27 mouse cellular contexts compared by ENCODE assay signal in genomic region chr2:52868181-52868580, GRCm38 (mm10). TPM values are rescaled to one million over a fixed set of nuclear protein-coding genes. Genes with fewer than 3 reads are reported as not detected.
DNase-seq lines count a peak whose midpoint lies in the region; ATAC-seq and TF ChIP-seq lines count a peak whose summit lies in the region.
"Had no signal": no experiment of that assay in that cellular context is flagged by ENCODE, and none has a peak within 500 bp of the region (broad histone marks: within the 10 kb centered on the region; RNA-seq: fewer than 3 reads in every experiment).

No protein-coding gene starts in this region.

- H3K27me3 ChIP-seq in heart, embryonic 13.5 days (replicated peaks), result no peaks in the 10 kb centered on the region
- no peaks in the 10 kb centered on the region for H3K27me3 ChIP-seq in lung, embryonic 14.5 days (ENCODE audit: insufficient read depth, low read length)
- H3K27me3 ChIP-seq in lung, postnatal 0 days (replicated peaks; ENCODE audit: insufficient read depth, low read length), result 0 out of 2 replicates have a peak, but pooled peaks cover 4% of the 10 kb centered on the region
- no peaks in the 10 kb centered on the region for H3K27me3 ChIP-seq in stomach, postnatal 0 days (ENCODE audit: control insufficient read depth, insufficient read depth, low read length)
- H3K27me3 ChIP-seq: embryonic facial prominence, embryonic 12.5 days; embryonic facial prominence, embryonic 15.5 days; heart, embryonic 15.5 days; hindbrain, embryonic 13.5 days had no signal

- no peaks in the 10 kb centered on the region for H3K36me3 ChIP-seq in heart, embryonic 13.5 days
- H3K36me3 ChIP-seq in lung, embryonic 14.5 days (ENCODE audit: insufficient read depth), result no peaks in the 10 kb centered on the region
- no peaks in the 10 kb centered on the region for H3K36me3 ChIP-seq in lung, postnatal 0 days (ENCODE audit: insufficient read depth, low read length)
- no peaks in the 10 kb centered on the region for H3K36me3 ChIP-seq in stomach, postnatal 0 days (ENCODE audit: control insufficient read depth, insufficient read depth, low read length)
- H3K36me3 ChIP-seq: heart, embryonic 15.5 days had no signal

- H3K27ac ChIP-seq in heart, embryonic 13.5 days (replicated peaks), result no peak overlapping the region
- H3K27ac ChIP-seq in lung, embryonic 14.5 days (ENCODE audit: low read depth), result no peak overlapping the region
- H3K27ac ChIP-seq in lung, postnatal 0 days (ENCODE audit: low read length), result peak overlapping the region; percentile 20; the same call in 1 of the 2 replicates
- 0 out of 2 replicates have a peak overlapping the region, but pooled peaks have one; percentile 63 for H3K27ac ChIP-seq in stomach, postnatal 0 days (replicated peaks)
- H3K27ac ChIP-seq: embryonic facial prominence, embryonic 12.5 days; embryonic facial prominence, embryonic 15.5 days; gastrocnemius, adult 2 months; heart, embryonic 15.5 days; hindbrain, embryonic 10.5 days; hindbrain, embryonic 13.5 days had no signal

- no peak for ATAC-seq in heart, embryonic 13.5 days (ENCODE audit: extremely low read depth, insufficient number of reproducible peaks, low FRiP score, low TSS enrichment)
- ATAC-seq in lung, embryonic 14.5 days (ENCODE audit: insufficient read depth), result peak; percentile 73; the same call in 1 of the 2 replicates
- ATAC-seq in lung, postnatal 0 days, result peak; percentile 88
- ATAC-seq in stomach, postnatal 0 days (ENCODE audit: low FRiP score, low TSS enrichment), result peak; percentile 85
- ATAC-seq: activated CD4-positive, CD25-positive, alpha-beta regulatory T cell, adult 4 months; forebrain, embryonic 14.5 days; forebrain, postnatal 0 days; hindbrain, embryonic 16.5 days had no signal

- H3K4me3 ChIP-seq in heart, embryonic 13.5 days, result no peak overlapping the region
- no peak overlapping the region for H3K4me3 ChIP-seq in lung, embryonic 14.5 days (ENCODE audit: low read depth, low read length)
- H3K4me3 ChIP-seq in lung, postnatal 0 days (ENCODE audit: low read depth, low read length), result 0 out of 2 replicates have a peak overlapping the region, but pooled peaks have one; percentile 8
- H3K4me3 ChIP-seq in lung, adult 2 months (replicated peaks; ENCODE audit: extremely low read depth, low read depth, low read length), result no peak overlapping the region
- no peak overlapping the region for H3K4me3 ChIP-seq in stomach, postnatal 0 days (ENCODE audit: low read depth, low read length)
- H3K4me3 ChIP-seq: embryonic facial prominence, embryonic 12.5 days; embryonic facial prominence, embryonic 15.5 days; gastrocnemius, adult 2 months; heart, embryonic 15.5 days; hindbrain, embryonic 10.5 days; hindbrain, embryonic 13.5 days had no signal

- TF ChIP-seq EP300 in lung, postnatal 0 days (IDR thresholded peaks at IDR 0.05), result no peak; the same call in 1 of the 2 replicates
- TF ChIP-seq EP300 in stomach, postnatal 0 days (optimal IDR thresholded peaks at IDR 0.05), result no peak

- 0 out of 2 replicates have a peak overlapping the region, but pooled peaks have one; percentile 20 for H3K4me2 ChIP-seq in heart, embryonic 13.5 days
- H3K4me2 ChIP-seq in lung, embryonic 14.5 days, result peak overlapping the region; percentile 8; the same call in 1 of the 2 replicates
- peak overlapping the region; percentile 46 for H3K4me2 ChIP-seq in lung, postnatal 0 days (replicated peaks; ENCODE audit: low read depth, low read length)
- H3K4me2 ChIP-seq in stomach, postnatal 0 days (replicated peaks; ENCODE audit: low read depth), result peak overlapping the region; percentile 25; the same call in 1 of the 2 replicates
- H3K4me2 ChIP-seq: embryonic facial prominence, embryonic 12.5 days; embryonic facial prominence, embryonic 15.5 days; heart, embryonic 15.5 days; hindbrain, embryonic 13.5 days had no signal

- H3K4me1 ChIP-seq in heart, embryonic 13.5 days, result peaks cover 9% of the 10 kb centered on the region
- 0 out of 2 replicates have a peak, but pooled peaks cover 5% of the 10 kb centered on the region for H3K4me1 ChIP-seq in lung, embryonic 14.5 days (ENCODE audit: insufficient read depth)
- 0 out of 2 replicates have a peak, but pooled peaks cover 2% of the 10 kb centered on the region for H3K4me1 ChIP-seq in lung, postnatal 0 days (ENCODE audit: insufficient read depth, low read depth, low read length)
- peaks cover 9% of the 10 kb centered on the region for H3K4me1 ChIP-seq in lung, adult 2 months (ENCODE audit: control insufficient read depth, insufficient read depth, low read length)
- H3K4me1 ChIP-seq in stomach, postnatal 0 days (replicated peaks; ENCODE audit: control insufficient read depth, insufficient read depth), result peaks cover 2% of the 10 kb centered on the region; the same call in 1 of the 2 replicates
- H3K4me1 ChIP-seq: heart, embryonic 15.5 days had no signal

- DNase-seq in heart, adult 18-20 months, result no peak
- DNase-seq in lung, embryonic 14.5 days, result peak; percentile 47
- no peak for DNase-seq in lung, postnatal 36 days
- DNase-seq in lung, postnatal 0 days (ENCODE audit: low spot score), result peak; percentile 79
- DNase-seq in lung, adult 2 months, result no peak
- peak; percentile 57 for DNase-seq in stomach, postnatal 0 days (ENCODE audit: low spot score)
- no peak for DNase-seq in kidney, adult 18-20 months
- DNase-seq: adrenal gland, adult 8-10 months; adrenal gland, postnatal 25 days; cerebellum, adult 18-20 months; cerebellum, adult 9-10 months; cerebellum, postnatal 25 days; forebrain, postnatal 0 days; gastrocnemius, adult 2 months; gastrocnemius, postnatal 14 days; heart, adult 11 months; heart, postnatal 10 days; heart, postnatal 36 days had no signal

- H3K9me3 ChIP-seq in heart, embryonic 13.5 days, result no peaks in the 10 kb centered on the region
- no peaks in the 10 kb centered on the region for H3K9me3 ChIP-seq in lung, embryonic 14.5 days (ENCODE audit: low read depth, low read length)
- no peaks in the 10 kb centered on the region for H3K9me3 ChIP-seq in lung, postnatal 0 days (ENCODE audit: low read length)
- no peaks in the 10 kb centered on the region for H3K9me3 ChIP-seq in stomach, postnatal 0 days (ENCODE audit: control insufficient read depth, low read length)
- H3K9me3 ChIP-seq: heart, embryonic 15.5 days; hindbrain, embryonic 10.5 days; hindbrain, embryonic 13.5 days had no signal

- 46% methylated on average over 5 of the region's 5 CpGs for WGBS in heart, embryonic 13.5 days
- WGBS in lung, embryonic 14.5 days, result 36% methylated on average over 5 of the region's 5 CpGs
- WGBS in lung, postnatal 0 days, result 44% methylated on average over 5 of the region's 5 CpGs
- WGBS in lung, adult 2 months, result 57% methylated on average over 5 of the region's 5 CpGs
- 42% methylated on average over 5 of the region's 5 CpGs for WGBS in stomach, postnatal 0 days

- TF ChIP-seq POLR2A in lung, adult 2 months (IDR thresholded peaks at IDR 0.05; ENCODE audit: borderline replicate concordance, extremely low read depth, low read depth, low read length), result no peak

- H3K9ac ChIP-seq in heart, embryonic 13.5 days, result no peak overlapping the region
- H3K9ac ChIP-seq in lung, embryonic 14.5 days, result no peak overlapping the region
- no peak overlapping the region for H3K9ac ChIP-seq in lung, postnatal 0 days (replicated peaks; ENCODE audit: low read depth)
- no peak overlapping the region for H3K9ac ChIP-seq in stomach, postnatal 0 days (ENCODE audit: low read length)
- H3K9ac ChIP-seq: embryonic facial prominence, embryonic 12.5 days; embryonic facial prominence, embryonic 15.5 days; forebrain, postnatal 0 days; heart, embryonic 15.5 days; hindbrain, embryonic 13.5 days had no signal

- no peak for TF ChIP-seq CTCF in lung, embryonic 14.5 days (IDR thresholded peaks at IDR 0.05; ENCODE audit: low read depth)
- TF ChIP-seq CTCF in lung, postnatal 0 days (IDR thresholded peaks at IDR 0.05), result no peak
- TF ChIP-seq CTCF in lung, adult 2 months (IDR thresholded peaks at IDR 0.05; ENCODE audit: insufficient read depth, low read length), result no peak
- no peak for TF ChIP-seq CTCF in stomach, postnatal 0 days (IDR thresholded peaks at IDR 0.05; ENCODE audit: low read depth)

RNA-seq across cellular contexts. Expression of gene Fmnl2, which starts 10.5 kb away (rescaled TPM):
- 1.1 and 1.2 TPM in 2 replicates for polyA plus RNA-seq in heart, embryonic 13.5 days (2015; fragmentation: Nextera tagmentation; extraction: Ambion mirVana)
- total RNA-seq in heart, adult 18-20 months (2021), result 1 to 10 TPM; 5.8 to 6.7 TPM
- 4.6 and 5.0 TPM in 2 replicates for polyA plus RNA-seq in lung, embryonic 14.5 days (2014; fragmentation: Nextera tagmentation; extraction: Ambion mirVana)
- 3.5 and 3.9 TPM in 2 replicates for polyA plus RNA-seq in lung, postnatal 0 days (2015; fragmentation: Nextera tagmentation; extraction: Ambion mirVana)
- polyA plus RNA-seq in lung, adult 2 months (2012; rRNA removed), result 3.9 and 4.8 TPM in 2 replicates
- 2.6 and 3.0 TPM in 2 replicates for polyA plus RNA-seq in stomach, postnatal 0 days (2015; fragmentation: Nextera tagmentation; extraction: Ambion mirVana)

Comparison
In these comparisons a context has a peak if more than half of its experiments do, and no peak if none do; other contexts are left out.
1. H3K27ac ChIP-seq: peak in lung, postnatal 0 days (single experiment) and stomach, postnatal 0 days (single experiment); none in heart, embryonic 13.5 days (single experiment) and lung, embryonic 14.5 days (single experiment).
2. DNase-seq: peak in lung, embryonic 14.5 days (single experiment), lung, postnatal 0 days (single experiment) and stomach, postnatal 0 days (single experiment); none in heart, adult 18-20 months (0 of 2), lung, postnatal 36 days (single experiment), lung, adult 2 months (single experiment) and kidney, adult 18-20 months (single experiment).
3. Peak in every context shown above with its lines, with median percentiles within 50 percentile points of each other: H3K4me2 ChIP-seq.